20 mouse cellular contexts compared by ENCODE assay signal in the genomic region with DNA sequence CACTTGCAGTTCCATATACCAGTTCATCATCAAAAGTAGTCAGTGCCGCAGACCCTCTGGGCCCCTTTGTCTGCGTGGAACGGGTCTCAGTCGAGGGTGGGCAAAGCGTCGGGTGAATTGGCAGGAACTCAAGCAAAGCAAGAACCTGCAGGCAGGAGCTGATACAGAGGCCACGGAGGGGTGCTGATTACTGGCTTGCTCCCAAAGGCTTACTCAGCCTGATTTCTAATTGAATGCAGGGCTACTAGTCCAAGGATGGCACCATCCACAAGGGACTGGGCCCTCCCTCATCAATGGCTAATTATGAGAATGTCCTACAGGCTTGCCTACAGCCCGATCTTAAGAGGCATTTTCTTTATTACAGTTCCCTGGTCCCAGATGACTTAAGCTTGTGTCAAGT.
A peak's percentile ranks its signal among the peaks of the same experiment; 100 is the strongest.
DNase-seq lines count a peak whose midpoint lies in the region; ATAC-seq lines count a peak whose summit lies in the region.
"Had no signal": no experiment of that assay in that cellular context is flagged by ENCODE, and none has a peak within 500 bp of the region (broad histone marks: within the 10 kb centered on the region; RNA-seq: fewer than 3 reads in every experiment).

No protein-coding gene starts in this region.

- no peaks in the 10 kb centered on the region for H3K36me3 ChIP-seq in forebrain, embryonic 14.5 days (ENCODE audit: control insufficient read depth, insufficient read depth, low read length)
- no peaks in the 10 kb centered on the region for H3K36me3 ChIP-seq in forebrain, embryonic 10.5 days (replicated peaks)
- no peaks in the 10 kb centered on the region for H3K36me3 ChIP-seq in midbrain, embryonic 13.5 days
- H3K36me3 ChIP-seq in midbrain, embryonic 15.5 days (replicated peaks), result no peaks in the 10 kb centered on the region
- H3K36me3 ChIP-seq: embryonic facial prominence, embryonic 10.5 days; forebrain, embryonic 15.5 days; heart, embryonic 10.5 days; hindbrain, embryonic 15.5 days had no signal

- H3K27ac ChIP-seq in forebrain, embryonic 14.5 days (ENCODE audit: low read depth, low read length), result no peak overlapping the region
- no peak overlapping the region for H3K27ac ChIP-seq in forebrain, embryonic 10.5 days
- no peak overlapping the region for H3K27ac ChIP-seq in midbrain, embryonic 13.5 days
- H3K27ac ChIP-seq in midbrain, embryonic 15.5 days, result no peak overlapping the region
- H3K27ac ChIP-seq: embryonic facial prominence, embryonic 10.5 days; forebrain, embryonic 15.5 days; heart, embryonic 10.5 days; hindbrain, embryonic 15.5 days had no signal

- 71% methylated on average over 8 of the region's 8 CpGs for WGBS in forebrain, embryonic 14.5 days
- WGBS in forebrain, embryonic 10.5 days, result 91% methylated on average over 8 of the region's 8 CpGs
- WGBS in midbrain, embryonic 13.5 days, result 77% methylated on average over 8 of the region's 8 CpGs
- WGBS in midbrain, embryonic 15.5 days, result 71% methylated on average over 8 of the region's 8 CpGs

- no peak for ATAC-seq in forebrain, embryonic 14.5 days
- 0 out of 2 replicates have a peak, but pooled peaks have one; percentile 34 for ATAC-seq in midbrain, embryonic 13.5 days
- no peak for ATAC-seq in midbrain, embryonic 15.5 days (replicated peaks)
- ATAC-seq: forebrain, embryonic 15.5 days; inflammation-experienced regulatory T-cells, adult 6 months; intestine, postnatal 0 days; Patski had no signal

- no peaks in the 10 kb centered on the region for H3K27me3 ChIP-seq in forebrain, embryonic 14.5 days (replicated peaks; ENCODE audit: control insufficient read depth, insufficient read depth, low read length)
- H3K27me3 ChIP-seq in forebrain, embryonic 10.5 days (ENCODE audit: poor library complexity, severe bottlenecking), result no peaks in the 10 kb centered on the region
- H3K27me3 ChIP-seq in midbrain, embryonic 13.5 days, result no peaks in the 10 kb centered on the region
- no peaks in the 10 kb centered on the region for H3K27me3 ChIP-seq in midbrain, embryonic 15.5 days (replicated peaks)
- H3K27me3 ChIP-seq: forebrain, embryonic 15.5 days; hindbrain, embryonic 15.5 days; Patski had no signal

- DNase-seq in adrenal gland, adult 2 months, result peak; percentile 38
- no peak for DNase-seq in adrenal gland, postnatal 4 days (ENCODE audit: low spot score in 2 of 2)
- DNase-seq in forebrain, embryonic 14.5 days (ENCODE audit: low spot score), result peak; percentile 19
- no peak for DNase-seq in forebrain, embryonic 10.5 days (ENCODE audit: extremely low spot score, low spot score)
- DNase-seq in ZHBTc4 (ENCODE audit: low read depth, low spot score), result peak; percentile 16
- no peak for DNase-seq in frontal cortex, postnatal 36 days (ENCODE audit: low spot score in 2 of 2)
- DNase-seq: adrenal gland, postnatal 14 days; gastrocnemius, postnatal 10 days; heart, adult 18-20 months; heart, postnatal 10 days; heart, postnatal 4 days had no signal

- H3K4me1 ChIP-seq in forebrain, embryonic 14.5 days (ENCODE audit: control insufficient read depth, insufficient read depth, low read length), result no peaks in the 10 kb centered on the region
- no peaks in the 10 kb centered on the region for H3K4me1 ChIP-seq in forebrain, embryonic 10.5 days
- no peaks in the 10 kb centered on the region for H3K4me1 ChIP-seq in midbrain, embryonic 13.5 days (replicated peaks)
- H3K4me1 ChIP-seq in midbrain, embryonic 15.5 days, result no peaks in the 10 kb centered on the region
- H3K4me1 ChIP-seq: embryonic facial prominence, embryonic 10.5 days; forebrain, embryonic 15.5 days; heart, embryonic 10.5 days; hindbrain, embryonic 15.5 days had no signal

- H3K4me2 ChIP-seq in forebrain, embryonic 14.5 days (ENCODE audit: low read length), result no peak overlapping the region
- H3K4me2 ChIP-seq in midbrain, embryonic 13.5 days (replicated peaks), result no peak overlapping the region
- H3K4me2 ChIP-seq in midbrain, embryonic 15.5 days, result no peak overlapping the region
- H3K4me2 ChIP-seq: forebrain, embryonic 15.5 days; hindbrain, embryonic 15.5 days had no signal

- H3K9me3 ChIP-seq in forebrain, embryonic 14.5 days (replicated peaks; ENCODE audit: control insufficient read depth, low read length), result no peaks in the 10 kb centered on the region
- H3K9me3 ChIP-seq in forebrain, embryonic 10.5 days, result peaks cover 4% of the 10 kb centered on the region; the same call in 1 of the 2 replicates
- no peaks in the 10 kb centered on the region for H3K9me3 ChIP-seq in midbrain, embryonic 13.5 days
- no peaks in the 10 kb centered on the region for H3K9me3 ChIP-seq in midbrain, embryonic 15.5 days
- H3K9me3 ChIP-seq: embryonic facial prominence, embryonic 10.5 days; forebrain, embryonic 15.5 days; heart, embryonic 10.5 days; hindbrain, embryonic 15.5 days had no signal

- H3K4me3 ChIP-seq in forebrain, embryonic 14.5 days (ENCODE audit: low read depth, low read length), result no peak overlapping the region
- H3K4me3 ChIP-seq in forebrain, embryonic 10.5 days, result no peak overlapping the region
- no peak overlapping the region for H3K4me3 ChIP-seq in midbrain, embryonic 13.5 days (replicated peaks)
- H3K4me3 ChIP-seq in midbrain, embryonic 15.5 days, result no peak overlapping the region
- H3K4me3 ChIP-seq: embryonic facial prominence, embryonic 10.5 days; forebrain, embryonic 15.5 days; heart, embryonic 10.5 days; hindbrain, embryonic 15.5 days had no signal

- no peak overlapping the region for H3K9ac ChIP-seq in forebrain, embryonic 14.5 days (ENCODE audit: low read length)
- H3K9ac ChIP-seq in midbrain, embryonic 13.5 days (replicated peaks), result no peak overlapping the region
- no peak overlapping the region for H3K9ac ChIP-seq in midbrain, embryonic 15.5 days
- H3K9ac ChIP-seq: forebrain, embryonic 15.5 days; hindbrain, embryonic 15.5 days had no signal

Comparison
In these comparisons a context has a peak if more than half of its experiments do, and no peak if none do; other contexts are left out.
1. DNase-seq: peak in adrenal gland, adult 2 months (single experiment), forebrain, embryonic 14.5 days (single experiment) and ZHBTc4 (single experiment); none in adrenal gland, postnatal 4 days (0 of 2), forebrain, embryonic 10.5 days (single experiment) and frontal cortex, postnatal 36 days (0 of 2).